Mouse (Mus musculus) MEL (cell line): Measurements from ENCODE around the gene Dusp6. TPM values are rescaled to one million over a fixed set of nuclear protein-coding genes. Genes with fewer than 3 reads are reported as not detected.

ENCODE experiments used
- DNase-seq: peaks from one replicate; pipeline ENCODE4 v3.0.0; 2011; ENCODE audit warnings: low read depth, low spot score
- H3K27ac ChIP-seq: 2 replicates; pipeline ENCODE4 v1.5.1; 2012; ENCODE audit warnings: low read depth, mild to moderate bottlenecking, control low read depth, low read length, moderate library complexity; ENCODE audit not compliant: control insufficient read depth
- H3K27me3 ChIP-seq, 2 experiments: fragments of 150-350 bp in 1 of 2; sonication (generic) in 1 of 2; 2 replicates each; pipeline ENCODE4 v1.6.1; 2012; ENCODE audit warnings: low read length in 2 of 2, mild to moderate bottlenecking in 2 of 2, improper control_type of control experiment in 1 of 2, moderate library complexity in 1 of 2; ENCODE audit not compliant: insufficient read depth in 2 of 2, control insufficient read depth in 1 of 2
- H3K36me3 ChIP-seq, 2 experiments: 2 replicates each; pipeline ENCODE4 v1.6.1; 2012 to 2014; ENCODE audit warnings: low read length in 2 of 2, improper control_type of control experiment in 1 of 2, inconsistent platforms in 1 of 2, mild to moderate bottlenecking in 1 of 2; ENCODE audit not compliant: insufficient read depth in 2 of 2, control insufficient read depth in 1 of 2
- H3K4me1 ChIP-seq, 2 experiments: fragments of 150-350 bp in 1 of 2; sonication (generic) in 1 of 2; 2 replicates each; pipeline ENCODE4 v1.6.1; 2012; ENCODE audit warnings: low read length in 2 of 2, improper control_type of control experiment in 1 of 2, mild to moderate bottlenecking in 1 of 2; ENCODE audit not compliant: insufficient read depth in 2 of 2, control insufficient read depth in 1 of 2
- H3K4me3 ChIP-seq, 2 experiments: fragments of 150-350 bp in 1 of 2; sonication (generic) in 1 of 2; 2 replicates each; pipeline ENCODE4 v1.5.1; 2012; ENCODE audit warnings: low read depth in 2 of 2, low read length in 2 of 2, mild to moderate bottlenecking in 2 of 2, moderate library complexity in 2 of 2, control low read depth in 1 of 2, improper control_type of control experiment in 1 of 2; ENCODE audit not compliant: control insufficient read depth in 1 of 2, insufficient read depth in 1 of 2
- H3K79me2 ChIP-seq: 2 replicates; pipeline ENCODE4 v1.6.1; 2012; ENCODE audit warnings: mild to moderate bottlenecking, low read length, moderate library complexity; ENCODE audit not compliant: control insufficient read depth, poor library complexity, insufficient read depth
- H3K9ac ChIP-seq: 2 replicates; pipeline ENCODE4 v1.6.1; 2012; ENCODE audit warnings: low read depth, mild to moderate bottlenecking, control low read depth, low read length, moderate library complexity; ENCODE audit not compliant: control insufficient read depth, poor library complexity, severe bottlenecking
- H3K9me3 ChIP-seq: fragments of 150-350 bp; sonication (generic); replicated peaks from 2 replicates; pipeline ENCODE4 v1.6.1; 2012; ENCODE audit warnings: mild to moderate bottlenecking, low read length, improper control_type of control experiment, moderate library complexity; ENCODE audit not compliant: insufficient read depth
- CHD1 ChIP-seq: IDR thresholded peaks from 2 replicates; pipeline ENCODE4 v1.6.1; 2012; ENCODE audit warnings: low read depth, mild to moderate bottlenecking, inconsistent platforms, low read length, improper control_type of control experiment
- CTCF ChIP-seq, 3 experiments: IDR thresholded peaks in 2 of 3; conservative IDR thresholded peaks in 1 of 3; 2 replicates each; pipeline ENCODE4 v1.5.1; 2011 to 2012; ENCODE audit warnings: low read length in 3 of 3, low read depth in 2 of 3, mild to moderate bottlenecking in 2 of 3, improper control_type of control experiment in 1 of 3, inconsistent platforms in 1 of 3, mixed read lengths in 1 of 3, moderate library complexity in 1 of 3; ENCODE audit not compliant: control insufficient read depth in 1 of 3, insufficient read depth in 1 of 3, poor library complexity in 1 of 3, severe bottlenecking in 1 of 3
- E2F4 ChIP-seq: IDR thresholded peaks from 2 replicates; pipeline ENCODE4 v1.6.1; 2011; ENCODE audit warnings: low read depth, low read length, improper control_type of control experiment, borderline replicate concordance
- ELF1 ChIP-seq: IDR thresholded peaks from 2 replicates; pipeline ENCODE4 v1.6.1; 2014; ENCODE audit warnings: low read depth, mild to moderate bottlenecking, inconsistent platforms, low read length, improper control_type of control experiment, moderate library complexity
- JUND ChIP-seq: IDR thresholded peaks from 2 replicates; pipeline ENCODE4 v1.6.1; 2011; ENCODE audit warnings: low read depth, mild to moderate bottlenecking, improper control_type of control experiment, low read length
- KAT2A ChIP-seq: conservative IDR thresholded peaks from 2 replicates; pipeline ENCODE4 v1.6.1; 2012; ENCODE audit warnings: low read depth, low read length, improper control_type of control experiment, inconsistent platforms
- MAFK ChIP-seq: IDR thresholded peaks from 2 replicates; pipeline ENCODE4 v1.6.1; 2011; ENCODE audit warnings: low read depth, mild to moderate bottlenecking, low read length, improper control_type of control experiment, borderline replicate concordance
- MAX ChIP-seq: IDR thresholded peaks from 2 replicates; pipeline ENCODE4 v1.6.1; 2011; ENCODE audit warnings: low read length, improper control_type of control experiment
- MYC ChIP-seq: IDR thresholded peaks from 2 replicates; pipeline ENCODE4 v1.6.1; 2011; ENCODE audit warnings: low read depth, mild to moderate bottlenecking, low read length, improper control_type of control experiment, moderate library complexity
- NRF1 ChIP-seq: IDR thresholded peaks from 2 replicates; pipeline ENCODE4 v1.6.1; 2014; ENCODE audit warnings: low read depth, mild to moderate bottlenecking, inconsistent platforms, low read length, improper control_type of control experiment, moderate library complexity; ENCODE audit not compliant: poor library complexity, insufficient read depth, severe bottlenecking
- RCOR1 ChIP-seq: IDR thresholded peaks from 2 replicates; pipeline ENCODE4 v1.6.1; 2012; ENCODE audit warnings: low read depth, mild to moderate bottlenecking, inconsistent platforms, low read length, improper control_type of control experiment
- TBP ChIP-seq: IDR thresholded peaks from 2 replicates; pipeline ENCODE4 v1.8.0; 2011; ENCODE audit warnings: low read depth, low read length, improper control_type of control experiment
- UBTF ChIP-seq: IDR thresholded peaks from 2 replicates; pipeline ENCODE4 v1.6.1; 2012; ENCODE audit warnings: low read depth, mild to moderate bottlenecking, inconsistent platforms, low read length, improper control_type of control experiment, moderate library complexity, borderline replicate concordance; ENCODE audit not compliant: insufficient read depth
- USF1 ChIP-seq: IDR thresholded peaks from 2 replicates; pipeline ENCODE4 v1.6.1; 2014; ENCODE audit warnings: low read depth, mild to moderate bottlenecking, inconsistent platforms, low read length, improper control_type of control experiment, moderate library complexity
- ZC3H11A ChIP-seq: IDR thresholded peaks from 2 replicates; pipeline ENCODE4 v1.6.1; 2012; ENCODE audit warnings: low read depth, mild to moderate bottlenecking, inconsistent platforms, low read length, improper control_type of control experiment
- ZKSCAN1 ChIP-seq: IDR thresholded peaks from 2 replicates; pipeline ENCODE4 v1.6.1; 2012; ENCODE audit warnings: low read depth, mild to moderate bottlenecking, inconsistent platforms, low read length, improper control_type of control experiment, moderate library complexity
- ZNF384 ChIP-seq: IDR thresholded peaks from 2 replicates; pipeline ENCODE4 v1.6.1; 2012; ENCODE audit warnings: low read depth, mild to moderate bottlenecking, inconsistent platforms, low read length, improper control_type of control experiment
- polyA plus RNA-seq, 2 experiments: library from polyadenylated mRNA; stranded (reverse) in 1 of 2; unstranded in 1 of 2; fragments of >175 nt in 1 of 2; fragments of >200 nt in 1 of 2; gene quantifications; 2 replicates each; pipeline versions ENCODE4 v1.2.1 to v1.2.4; 2012; ENCODE audit warnings: low replicate concordance in 2 of 2, low read depth in 1 of 2; ENCODE audit not compliant: insufficient read length in 2 of 2, insufficient read depth in 1 of 2, missing spikeins in 1 of 2
- total RNA-seq: library from RNA; depleted of rRNA; stranded (reverse); fragments of 300-350 nt; gene quantifications from 2 replicates; pipeline ENCODE4 v1.2.3, GENCODE M21; 2012

Gene Dusp6
- total and polyA plus RNA-seq, 3 experiments = 8.2 to 11.9 TPM; not detected in 1

DNA sequence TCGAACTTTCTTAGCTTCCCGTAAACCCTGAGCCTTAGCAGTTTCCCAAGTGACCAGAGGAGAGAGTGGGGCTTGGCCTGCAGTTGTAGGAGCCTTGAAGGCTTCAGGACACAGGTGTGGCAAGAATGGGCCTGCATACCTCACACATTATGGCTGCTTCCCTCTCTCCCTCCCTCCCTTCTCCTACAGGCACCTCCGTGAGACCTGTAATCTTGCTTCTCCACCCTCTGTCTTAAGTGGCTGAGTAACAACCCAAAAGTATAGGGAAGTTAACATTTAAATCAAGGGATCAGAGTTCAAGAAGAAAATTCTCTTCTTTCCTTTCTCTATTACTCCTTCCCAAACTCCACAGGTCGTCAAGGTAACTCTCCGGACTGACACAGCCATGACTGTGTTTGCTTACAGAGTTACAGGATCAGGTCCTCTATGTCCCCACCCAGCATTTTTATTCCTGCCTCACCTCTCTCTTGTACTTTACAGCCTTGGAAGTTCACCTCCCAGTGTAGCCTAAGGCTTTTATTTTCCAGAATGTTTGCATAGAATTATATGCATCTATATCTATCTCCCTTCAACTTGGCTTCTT, 19.0 kb upstream of the Dusp6 start:
- no peaks in the 10 kb centered on the region for H3K27me3 ChIP-seq
- H3K4me3 ChIP-seq = no peak overlapping the region
- H3K27ac ChIP-seq = no peak overlapping the region
- no peak overlapping the region for H3K9ac ChIP-seq
- H3K36me3 ChIP-seq = peaks cover 0 to 19% of the 10 kb centered on the region in 2 experiments; a peak in 2 of 4 replicates
- no peak for DNase-seq
- H3K9me3 ChIP-seq = no peaks in the 10 kb centered on the region
- H3K79me2 ChIP-seq = no peaks in the 10 kb centered on the region
- H3K4me1 ChIP-seq = peaks cover 0 to 22% of the 10 kb centered on the region in 2 experiments; a peak in 2 of 4 replicates
- no peak for TF ChIP-seq MAX

DNA sequence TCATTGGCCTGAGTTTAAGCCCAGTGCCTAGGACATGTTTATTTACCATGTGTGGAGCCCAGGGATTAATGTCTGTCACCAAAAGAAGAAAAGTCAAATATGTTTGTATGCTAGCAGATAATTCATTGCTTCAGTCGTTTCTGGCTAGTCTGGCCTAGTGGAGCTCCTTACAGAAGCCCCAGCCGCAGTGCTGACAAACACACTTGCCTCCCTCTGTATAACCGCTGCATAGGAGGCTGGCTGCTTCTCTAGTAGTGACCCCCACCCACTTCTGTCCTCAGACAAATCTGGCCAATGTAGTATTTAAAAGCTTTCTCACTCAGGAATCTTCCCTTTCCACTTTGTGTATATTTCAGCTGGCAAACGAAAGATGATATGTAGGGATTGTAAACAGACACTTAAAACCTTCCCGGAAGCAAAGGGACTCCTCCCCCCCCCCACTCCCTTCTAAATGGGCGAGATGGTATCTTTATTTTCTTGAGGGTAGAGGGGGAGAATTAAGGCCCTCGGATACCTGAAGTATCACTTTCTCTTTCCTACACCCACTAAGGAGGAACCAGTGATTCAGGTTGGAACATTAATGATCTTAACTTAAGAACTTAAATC, 18.3 kb upstream of the Dusp6 start:
- H3K36me3 ChIP-seq = peaks cover 0 to 19% of the 10 kb centered on the region in 2 experiments; a peak in 2 of 4 replicates
- peaks cover 0 to 22% of the 10 kb centered on the region in 2 experiments; a peak in 2 of 4 replicates for H3K4me1 ChIP-seq
- H3K27me3 ChIP-seq = no peaks in the 10 kb centered on the region
- no peak for TF ChIP-seq ZNF384
- TF ChIP-seq CHD1 = no peak
- no peak for TF ChIP-seq UBTF
- TF ChIP-seq RCOR1 = no peak
- TF ChIP-seq ELF1 = no peak
- no peak for TF ChIP-seq MYC
- TF ChIP-seq NRF1 = no peak
- TF ChIP-seq JUND = no peak
- TF ChIP-seq TBP = no peak
- no peak for TF ChIP-seq ZC3H11A
- no peak for TF ChIP-seq ZKSCAN1
- TF ChIP-seq CTCF (IDR thresholded peaks at IDR 0.05 in 2 of 3, conservative IDR thresholded peaks at IDR 0.05 in 1 of 3; ENCODE audit: control insufficient read depth in 1 of 3, insufficient read depth in 1 of 3, low read depth in 2 of 3, low read length in 3 of 3, poor library complexity in 1 of 3, severe bottlenecking in 1 of 3) = no peak
- TF ChIP-seq USF1 = no peak
- no peak for TF ChIP-seq MAFK
- TF ChIP-seq KAT2A = no peak
- no peak for TF ChIP-seq E2F4
- H3K79me2 ChIP-seq = no peaks in the 10 kb centered on the region
- H3K9me3 ChIP-seq = no peaks in the 10 kb centered on the region
- no peak overlapping the region for H3K4me3 ChIP-seq
- no peak overlapping the region for H3K9ac ChIP-seq
- no peak for DNase-seq
- no peak overlapping the region for H3K27ac ChIP-seq
